Mouse (Mus musculus) C2C12 (cell line): ENCODE data around the gene Ttll11.

Source experiments
- CEBPB ChIP-seq: IDR thresholded peaks from one replicate; pipeline ENCODE4 v1.6.1; 2011; ENCODE audit warnings: low read depth, mild to moderate bottlenecking, control low read depth, moderate library complexity
- CTCF ChIP-seq: IDR thresholded peaks from one replicate; pipeline ENCODE4 v1.5.1; 2011; ENCODE audit not compliant: control insufficient read depth, insufficient read depth, insufficient read length
- FOSL1 ChIP-seq: IDR thresholded peaks from one replicate; pipeline ENCODE4 v1.8.0; 2011; ENCODE audit warnings: mild to moderate bottlenecking, low read length; ENCODE audit not compliant: poor library complexity, insufficient read depth, severe bottlenecking
- MAX ChIP-seq: IDR thresholded peaks from one replicate; pipeline ENCODE4 v1.6.1; 2011; ENCODE audit warnings: mild to moderate bottlenecking, control low read depth
- MYOD1 ChIP-seq: IDR thresholded peaks from one replicate; pipeline ENCODE4 v1.6.1; 2011; ENCODE audit warnings: low read depth; ENCODE audit not compliant: control insufficient read depth, insufficient read length
- USF1 ChIP-seq: IDR thresholded peaks from one replicate; pipeline ENCODE4 v1.6.1; 2011; ENCODE audit warnings: low read depth, mild to moderate bottlenecking, control low read depth, moderate library complexity

- TF ChIP-seq MAX (peak; percentile 82), CEBPB (no peak), CTCF (no peak), USF1 (peak; percentile 98), FOSL1 (no peak), MYOD1 (no peak)
These were observed at the start of gene Ttll11 for GRCm38 (mm10) chr2:35979644-35980021.
